Mouse (Mus musculus) adrenal gland (tissue): ENCODE measurements around the gene Ubtfl1.
"Not testable (repeated sequence)": the region's sequence is repeated elsewhere in the genome, so short reads cannot be mapped to it uniquely, and the experiment has no call there.

Experiments
- intact Hi-C: fragments of 180-260 bp; cut with DNase I; formaldehyde crosslinking; loops from one replicate; pipeline ENCODE4 v1.15.1; 2025
- long read RNA-seq, 2 experiments: library from polyadenylated mRNA; unstranded; transcript quantifications; one replicate each; pipeline ENCODE4 v2.0.0; 2020; ENCODE audit warnings: borderline replicate concordance in 1 of 2; ENCODE audit not compliant: insufficient replicate concordance in 1 of 2
- microRNA-seq, 2 experiments: library from miRNA; unstranded; fragments of <30 nt; microRNA quantifications; one replicate each; pipeline ENCODE4; 2019

Ubtfl1 gene
- long read RNA-seq, experiment 1, result 0 reads
- long read RNA-seq, experiment 2, result 0 reads

DNA sequence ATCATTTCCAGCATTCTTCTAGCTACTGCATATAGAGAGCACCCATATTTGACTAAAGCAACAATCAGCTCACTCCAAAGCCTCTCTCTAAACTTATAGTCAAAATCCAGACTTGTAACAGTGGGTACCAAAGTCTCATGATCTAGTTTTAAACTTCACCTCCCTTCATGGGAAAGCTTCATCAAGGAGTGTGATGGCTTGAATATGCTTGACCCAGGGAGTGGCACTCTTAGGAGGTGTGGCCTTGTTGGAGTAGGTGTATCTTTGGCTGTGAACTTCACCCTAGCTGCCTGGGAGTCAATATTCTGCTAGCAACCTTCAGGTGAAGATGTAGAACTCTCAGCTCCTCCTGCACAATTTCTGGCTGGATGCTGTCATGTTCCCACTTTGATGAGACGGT lies at the start of gene Ubtfl1:
Gene Ubtfl1, plus strand, starts transcription at position 301 of the 400 bp plus-strand sequence.
- intact Hi-C loops, result no loop called here

DNA sequence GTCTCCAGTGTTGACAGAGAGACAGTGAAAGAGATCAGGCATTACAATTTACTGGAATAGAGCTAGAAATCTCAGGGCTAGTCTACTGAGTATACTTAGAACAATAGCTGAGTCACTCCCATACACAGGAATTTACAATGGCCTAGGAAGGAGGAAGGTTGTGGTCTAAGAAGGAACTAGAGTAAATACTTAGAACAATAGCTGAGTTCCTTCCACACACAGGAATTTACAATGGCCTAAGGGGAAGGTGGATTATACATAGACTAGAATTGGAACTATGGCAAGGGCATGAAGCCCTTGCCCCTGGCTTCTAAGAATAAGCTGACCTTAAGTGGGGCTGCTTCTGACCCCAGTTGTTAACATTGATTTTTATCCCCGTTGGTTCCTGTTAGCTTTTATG lies 31.2 kb upstream of the Ubtfl1 start:
- intact Hi-C loops, result not testable (repeated sequence)

DNA sequence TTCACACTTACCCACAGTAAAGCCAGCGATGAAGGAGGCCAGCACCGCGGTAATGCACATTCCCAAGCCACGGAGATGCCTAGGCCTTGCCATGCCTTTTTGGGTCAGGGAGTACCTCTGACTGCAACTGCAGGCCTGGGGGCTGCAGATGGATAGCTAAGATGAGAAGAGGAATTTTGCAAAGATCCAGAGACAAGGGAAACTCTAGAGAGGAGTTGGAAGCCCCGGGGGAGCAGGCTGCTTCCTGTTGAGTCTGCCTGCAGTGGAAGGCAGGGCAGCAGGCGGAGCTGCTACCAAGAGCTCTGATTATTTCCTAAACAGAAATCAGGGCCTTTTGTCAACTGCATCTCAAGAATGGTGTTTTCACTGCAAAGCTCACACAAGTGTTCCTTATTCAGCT lies 18.4 kb upstream of the Ubtfl1 start:
- intact Hi-C loops, result no loop called here

DNA sequence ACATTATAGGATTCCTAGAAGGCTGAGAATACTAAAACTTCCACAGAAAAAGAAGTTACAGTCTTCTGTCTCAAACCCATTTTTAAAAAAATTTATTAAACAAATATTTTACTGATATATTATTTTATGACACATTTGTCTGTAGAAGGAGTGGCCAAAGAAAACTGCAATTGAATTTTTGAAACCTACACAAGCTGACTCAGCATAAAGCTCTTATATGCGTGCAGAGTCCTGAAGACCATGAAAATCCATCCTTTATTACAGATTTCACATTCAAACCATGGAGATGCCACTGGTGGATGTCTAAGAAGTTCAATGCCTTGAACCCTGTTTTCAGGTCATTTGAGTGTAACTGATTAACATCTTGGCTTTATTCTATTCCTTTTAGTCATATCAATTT lies 4.6 kb upstream of the Ubtfl1 start:
- intact Hi-C loops, result no loop called here

DNA sequence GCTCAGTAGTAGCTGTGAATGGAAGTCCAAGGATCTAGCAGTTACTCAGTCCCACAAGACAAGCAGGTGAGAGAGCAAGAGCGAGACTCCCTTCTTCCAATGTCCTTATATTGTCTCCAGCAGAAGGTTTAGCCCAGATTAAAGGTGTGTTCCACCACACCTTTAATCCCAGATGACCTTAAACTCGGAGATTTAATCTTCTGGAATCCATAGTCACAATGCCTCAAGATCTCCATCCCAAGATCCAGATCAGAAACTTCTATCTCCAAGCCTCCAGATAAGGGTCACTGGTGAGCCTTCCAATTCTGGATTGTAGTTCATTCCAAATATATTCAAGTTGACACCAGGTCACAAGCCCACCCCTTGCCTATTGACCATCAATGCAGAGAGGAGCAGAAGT lies 1.3 kb upstream of the Ubtfl1 start, which contains the start of gene Naalad2:
Gene Naalad2, minus strand, starts transcription at position 101 of the 400 bp plus-strand sequence.
- intact Hi-C loops, result not testable (repeated sequence)

DNA sequence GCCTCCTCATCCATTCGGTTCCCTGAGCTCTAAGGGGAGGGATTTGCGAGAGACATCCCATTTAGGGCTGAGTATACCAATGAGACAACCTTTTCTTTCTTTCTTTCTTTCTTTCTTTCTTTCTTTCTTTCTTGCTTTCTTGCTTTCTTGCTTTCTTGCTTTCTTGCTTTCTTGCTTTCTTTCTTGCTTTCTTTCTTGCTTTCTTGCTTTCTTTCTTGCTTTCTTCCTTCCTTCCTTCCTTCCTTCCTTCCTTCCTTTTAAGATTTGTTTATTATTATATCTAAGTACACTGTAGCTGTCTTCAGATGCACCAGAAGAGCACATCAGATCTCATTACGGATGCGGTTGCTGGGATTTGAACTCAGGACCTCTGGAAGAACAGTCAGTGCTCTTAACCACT lies 8.2 kb downstream of the Ubtfl1 start:
- intact Hi-C loops, result not testable (repeated sequence)

DNA sequence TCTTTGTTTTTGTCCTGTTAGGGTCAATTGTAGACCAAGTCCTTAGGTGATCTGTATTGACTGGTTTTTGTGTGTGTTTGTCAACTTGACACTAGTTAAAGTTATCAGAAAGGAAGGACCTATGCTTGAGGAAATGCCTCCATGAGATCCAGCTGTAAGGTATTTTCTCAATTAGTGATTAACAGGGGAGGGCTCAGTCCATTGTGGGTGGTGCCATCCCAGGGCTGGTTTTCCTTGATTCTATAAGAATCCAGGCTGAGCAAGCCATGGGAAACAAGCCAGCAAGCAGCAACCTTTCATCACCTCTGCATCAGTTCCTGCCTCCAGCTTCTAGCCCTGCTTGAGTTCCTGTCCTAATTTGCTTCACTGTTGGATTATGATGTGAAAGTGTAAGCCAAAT lies 26.1 kb downstream of the Ubtfl1 start, which contains the start of gene Mbd3l2:
Gene Mbd3l2, plus strand, starts transcription at position 301 of the 400 bp plus-strand sequence.
- intact Hi-C loops, result no loop called here

DNA sequence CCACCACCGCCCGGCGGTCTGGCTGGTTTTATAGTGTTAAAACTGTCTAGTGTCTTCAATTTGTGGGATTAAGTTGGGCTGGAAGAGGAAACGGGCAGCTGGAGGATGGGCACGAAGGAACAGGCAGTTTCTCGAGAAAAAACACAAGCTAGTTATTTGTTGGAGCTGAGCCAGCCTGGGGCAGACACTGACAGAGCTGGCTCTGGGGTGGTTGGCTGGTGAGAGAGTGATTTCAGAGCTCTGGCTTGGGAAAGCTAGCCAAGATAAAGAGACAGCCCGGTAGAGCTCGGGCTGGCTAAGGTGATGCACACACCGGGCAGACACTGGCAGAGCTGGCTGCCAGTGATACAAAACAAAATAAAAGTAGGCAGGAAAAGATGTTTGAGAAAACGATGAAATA lies 27.5 kb downstream of the Ubtfl1 start:
- intact Hi-C loops, result no loop called here

DNA sequence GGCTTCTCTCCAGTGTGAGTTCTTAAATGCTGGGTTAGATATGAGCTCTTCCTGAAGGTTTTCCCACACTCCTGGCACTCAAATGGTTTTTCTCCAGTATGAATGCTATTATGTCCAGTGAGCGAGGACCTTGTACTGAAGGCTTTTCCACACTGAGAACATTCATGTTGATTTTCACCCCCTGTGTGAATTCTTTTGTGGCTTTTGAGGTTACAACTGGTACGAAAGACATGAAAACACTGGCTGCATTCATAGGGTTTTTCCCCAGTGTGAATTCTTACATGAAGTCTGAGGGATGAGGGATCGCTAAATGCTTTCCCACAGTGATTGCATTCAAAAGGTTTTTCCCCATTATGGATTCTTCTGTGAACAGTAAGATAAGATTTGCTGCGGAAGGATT lies 52.3 kb downstream of the Ubtfl1 start:
- intact Hi-C loops, result no loop called here

Small RNA genes lying within 50 kb of the gene (microRNA-seq; reads per million reads assigned to microRNA genes)
- gene Gm22854, result 0 reads per million in 2 experiments
